Mouse (Mus musculus): ENCODE measurements around the gene Lims1. TPM values are rescaled to one million over a fixed set of nuclear protein-coding genes. Genes with fewer than 3 reads are reported as not detected.

Lims1 gene
- polyA plus RNA-seq, 1 experiment from 2014 or later = 78.0 TPM

Other genes with a start within 250 kb of the Lims1 start
- gene AW822073, start 98.5 kb upstream of the Lims1 start, polyA plus RNA-seq (2016; fragmentation: Nextera tagmentation; extraction: Ambion mirVana) = not detected in 2 replicates
- gene Duxf3, start 90.8 kb upstream of the Lims1 start, polyA plus RNA-seq (2016; fragmentation: Nextera tagmentation; extraction: Ambion mirVana) = not detected in 2 replicates
- not detected in 2 replicates for gene Gm4981, start 86.8 kb upstream of the Lims1 start, polyA plus RNA-seq (2016; fragmentation: Nextera tagmentation; extraction: Ambion mirVana)
- gene Gcc2, start 68.0 kb upstream of the Lims1 start, polyA plus RNA-seq (2016; fragmentation: Nextera tagmentation; extraction: Ambion mirVana) = 56.1 and 71.5 TPM in 2 replicates
- 22.7 and 22.9 TPM in 2 replicates for gene Ranbp2, start 123.5 kb downstream of the Lims1 start, polyA plus RNA-seq (2016; fragmentation: Nextera tagmentation; extraction: Ambion mirVana)
- 11.4 and 11.5 TPM in 2 replicates for gene Ccdc138, start 174.5 kb downstream of the Lims1 start, polyA plus RNA-seq (2016; fragmentation: Nextera tagmentation; extraction: Ambion mirVana)

All from neural tube, embryonic 12.5 days (tissue).